Mouse (Mus musculus): ENCODE data around the gene Il1r2. TPM values are rescaled to one million over a fixed set of nuclear protein-coding genes. Genes with fewer than 3 reads are reported as not detected.

The Il1r2 gene
- polyA plus RNA-seq, 1 experiment from 2014 or later: 0.74 TPM

- H3K9ac ChIP-seq: no peak overlapping the region
- 88% methylated on average over 8 of the region's 8 CpGs for WGBS
Measured at GRCm38 (mm10) chr1:40064508-40064907, 9.4 kb upstream of the Il1r2 start.

DNA sequence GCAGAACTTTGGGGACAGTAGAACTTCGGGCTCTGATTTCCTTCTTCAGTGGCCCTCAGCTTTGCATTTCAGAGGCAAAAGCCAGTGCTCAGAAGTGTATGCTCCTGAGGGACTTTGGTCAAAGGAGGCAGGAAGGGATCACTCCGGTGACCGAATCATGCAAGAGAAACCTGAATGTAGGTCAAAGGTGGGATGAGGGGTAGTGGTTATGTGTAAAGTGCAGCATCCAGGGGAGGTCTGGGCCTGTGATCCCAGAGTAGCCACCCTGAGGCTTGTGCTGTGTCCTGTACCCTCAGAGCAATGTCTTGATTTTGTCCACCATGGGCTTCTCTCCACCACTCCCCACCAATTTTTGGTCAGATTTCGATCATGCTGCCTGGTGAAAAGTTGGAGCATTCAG is 1.3 kb upstream of the Il1r2 start:
- Histone ChIP-seq H3K27me3 (no peaks in the 10 kb centered on the region), H3K36me3 (no peaks in the 10 kb centered on the region), H3K4me2 (no peak overlapping the region), H3K27ac (no peak overlapping the region), H3K9me3 (replicated peaks) (no peaks in the 10 kb centered on the region), H3K9ac (no peak overlapping the region), H3K4me3 (replicated peaks) (no peak overlapping the region), H3K4me1 (no peaks in the 10 kb centered on the region)
- ATAC-seq (replicated peaks; ENCODE audit: low FRiP score): no peak
- 74% methylated on average over 4 of the region's 4 CpGs for WGBS

More at GRCm38 (mm10) chr1:40064508-40064907, 9.4 kb upstream of the Il1r2 start:
- Histone ChIP-seq H3K4me1 (no peaks in the 10 kb centered on the region), H3K4me3 (replicated peaks) (no peak overlapping the region), H3K36me3 (no peaks in the 10 kb centered on the region), H3K27me3 (no peaks in the 10 kb centered on the region), H3K4me2 (no peak overlapping the region), H3K27ac (no peak overlapping the region), H3K9me3 (replicated peaks) (no peaks in the 10 kb centered on the region)
- ATAC-seq (replicated peaks; ENCODE audit: low FRiP score): no peak

GRCm38 (mm10) chr1:40077328-40077727 is 3.4 kb downstream of the Il1r2 start:
- Histone ChIP-seq H3K27me3 (no peaks in the 10 kb centered on the region), H3K36me3 (no peaks in the 10 kb centered on the region), H3K9me3 (replicated peaks) (no peaks in the 10 kb centered on the region), H3K27ac (no peak overlapping the region), H3K4me3 (replicated peaks) (no peak overlapping the region), H3K4me2 (no peak overlapping the region), H3K4me1 (no peaks in the 10 kb centered on the region), H3K9ac (no peak overlapping the region)
- ATAC-seq (replicated peaks; ENCODE audit: low FRiP score): no peak
- 79% methylated on average over 2 of the region's 2 CpGs for WGBS

GRCm38 (mm10) chr1:40081041-40081440 is 7.2 kb downstream of the Il1r2 start:
- peaks cover 7% of the 10 kb centered on the region for H3K4me1 ChIP-seq
- ATAC-seq (replicated peaks; ENCODE audit: low FRiP score): no peak
- no peak overlapping the region for H3K4me2 ChIP-seq

GRCm38 (mm10) chr1:40084386-40084785 is 10.5 kb downstream of the Il1r2 start:
- ATAC-seq (replicated peaks; ENCODE audit: low FRiP score): no peak
- Histone ChIP-seq H3K27me3 (0 out of 2 replicates have a peak, but pooled peaks cover 4% of the 10 kb centered on the region), H3K4me3 (replicated peaks) (no peak overlapping the region), H3K36me3 (no peaks in the 10 kb centered on the region), H3K27ac (no peak overlapping the region), H3K4me1 (peaks cover 7% of the 10 kb centered on the region), H3K4me2 (no peak overlapping the region), H3K9ac (no peak overlapping the region), H3K9me3 (replicated peaks) (no peaks in the 10 kb centered on the region)
- 52% methylated on average over 3 of the region's 3 CpGs for WGBS

More at GRCm38 (mm10) chr1:40081041-40081440, 7.2 kb downstream of the Il1r2 start:
- Histone ChIP-seq H3K27me3 (0 out of 2 replicates have a peak, but pooled peaks cover 4% of the 10 kb centered on the region), H3K9ac (no peak overlapping the region), H3K4me3 (replicated peaks) (no peak overlapping the region), H3K36me3 (no peaks in the 10 kb centered on the region), H3K9me3 (replicated peaks) (no peaks in the 10 kb centered on the region), H3K27ac (no peak overlapping the region)
- 72% methylated on average over 2 of the region's 2 CpGs for WGBS

DNA sequence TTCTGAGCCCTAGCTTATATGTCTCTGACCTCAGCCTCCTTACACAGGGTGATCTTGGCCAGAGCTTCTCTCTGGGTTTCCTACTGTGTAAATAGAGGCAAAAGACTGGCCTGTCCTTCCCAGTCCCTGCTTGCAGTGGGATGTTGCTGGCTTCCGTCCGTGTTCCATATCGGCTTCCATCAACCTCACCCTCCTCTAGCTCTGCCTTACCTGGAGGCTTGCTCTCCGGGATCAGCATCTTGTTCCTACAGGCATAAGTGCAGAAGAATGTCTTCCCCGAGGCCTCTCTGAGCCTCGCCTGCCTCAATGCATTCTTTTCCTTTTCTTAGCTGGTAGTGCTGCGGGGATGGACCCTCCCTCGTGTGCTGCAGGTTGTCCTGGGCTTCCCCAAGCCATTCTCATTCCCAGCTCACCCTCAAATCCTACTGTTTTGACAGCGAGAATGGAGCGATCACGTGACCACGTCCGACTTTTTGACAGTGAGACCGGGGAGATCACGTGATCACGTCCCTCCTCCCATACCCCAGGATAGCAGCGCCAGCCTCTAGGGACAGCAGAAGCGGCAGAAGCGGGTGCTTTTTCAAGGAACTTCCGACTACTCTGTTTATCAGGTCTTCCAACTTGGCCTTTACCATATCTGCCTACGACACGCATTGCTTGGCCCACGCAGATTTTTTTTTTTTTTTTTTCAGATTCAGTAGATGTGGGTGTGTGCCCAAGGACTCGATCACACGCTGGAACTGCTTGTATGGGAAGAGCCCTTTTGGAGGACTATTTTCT is 11.7 kb downstream of the Il1r2 start:
- Histone ChIP-seq H3K4me3 (replicated peaks) (peak overlapping the region; percentile 53), H3K27ac (no peak overlapping the region), H3K4me1 (peaks cover 7% of the 10 kb centered on the region), H3K9ac (peak overlapping the region; percentile 33; the same call in 1 of the 2 replicates), H3K36me3 (no peaks in the 10 kb centered on the region), H3K27me3 (0 out of 2 replicates have a peak, but pooled peaks cover 4% of the 10 kb centered on the region), H3K4me2 (peak overlapping the region; percentile 84), H3K9me3 (replicated peaks) (no peaks in the 10 kb centered on the region)
- peak; percentile 73; the same call in 1 of the 2 replicates for ATAC-seq (replicated peaks; ENCODE audit: low FRiP score)
- 3% methylated on average over 25 of the region's 25 CpGs for WGBS

GRCm38 (mm10) chr1:40091160-40091559 is 17.3 kb downstream of the Il1r2 start:
- H3K9me3 ChIP-seq (replicated peaks): no peaks in the 10 kb centered on the region
- no peaks in the 10 kb centered on the region for H3K4me1 ChIP-seq
- H3K36me3 ChIP-seq: no peaks in the 10 kb centered on the region
- H3K4me3 ChIP-seq (replicated peaks): no peak overlapping the region
- H3K9ac ChIP-seq: no peak overlapping the region
- WGBS: 88% methylated on average over 9 of the region's 9 CpGs
- H3K4me2 ChIP-seq: no peak overlapping the region
- no peak overlapping the region for H3K27ac ChIP-seq
- ATAC-seq (replicated peaks; ENCODE audit: low FRiP score): no peak
- no peaks in the 10 kb centered on the region for H3K27me3 ChIP-seq

DNA sequence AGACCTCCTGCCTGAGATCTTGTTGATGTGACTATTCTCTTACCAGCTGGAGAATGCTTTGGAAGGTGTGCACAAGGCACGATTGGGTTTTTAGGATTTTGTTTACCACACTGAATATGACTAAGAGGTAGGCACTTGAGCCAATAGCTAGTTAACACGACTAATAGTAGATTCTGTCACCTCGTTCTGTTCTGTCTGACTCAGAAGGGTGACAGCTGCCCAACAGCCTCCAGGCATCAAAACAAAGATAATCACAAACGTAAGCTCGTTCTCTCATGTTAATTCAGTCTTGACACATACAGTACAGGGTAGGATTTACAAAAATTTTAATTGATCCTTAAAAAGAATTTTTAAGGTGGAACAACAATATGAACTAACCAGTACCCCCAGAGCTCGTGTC is 18.7 kb downstream of the Il1r2 start:
- ATAC-seq (replicated peaks; ENCODE audit: low FRiP score): no peak
- no peaks in the 10 kb centered on the region for H3K4me1 ChIP-seq
- H3K4me2 ChIP-seq: no peak overlapping the region
- WGBS: 75% methylated on average over 6 of the region's 6 CpGs
- no peaks in the 10 kb centered on the region for H3K36me3 ChIP-seq
- H3K4me3 ChIP-seq (replicated peaks): no peak overlapping the region
- no peaks in the 10 kb centered on the region for H3K9me3 ChIP-seq (replicated peaks)
- no peak overlapping the region for H3K27ac ChIP-seq
- no peak overlapping the region for H3K9ac ChIP-seq
- no peaks in the 10 kb centered on the region for H3K27me3 ChIP-seq

GRCm38 (mm10) chr1:40094601-40095304 is 20.9 kb downstream of the Il1r2 start:
- Histone ChIP-seq H3K4me1 (no peaks in the 10 kb centered on the region), H3K4me3 (replicated peaks) (no peak overlapping the region), H3K4me2 (no peak overlapping the region), H3K9me3 (replicated peaks) (no peaks in the 10 kb centered on the region), H3K9ac (no peak overlapping the region), H3K27me3 (no peaks in the 10 kb centered on the region), H3K36me3 (no peaks in the 10 kb centered on the region), H3K27ac (no peak overlapping the region)
- ATAC-seq (replicated peaks; ENCODE audit: low FRiP score): no peak
- 80% methylated on average over 3 of the region's 3 CpGs for WGBS

DNA sequence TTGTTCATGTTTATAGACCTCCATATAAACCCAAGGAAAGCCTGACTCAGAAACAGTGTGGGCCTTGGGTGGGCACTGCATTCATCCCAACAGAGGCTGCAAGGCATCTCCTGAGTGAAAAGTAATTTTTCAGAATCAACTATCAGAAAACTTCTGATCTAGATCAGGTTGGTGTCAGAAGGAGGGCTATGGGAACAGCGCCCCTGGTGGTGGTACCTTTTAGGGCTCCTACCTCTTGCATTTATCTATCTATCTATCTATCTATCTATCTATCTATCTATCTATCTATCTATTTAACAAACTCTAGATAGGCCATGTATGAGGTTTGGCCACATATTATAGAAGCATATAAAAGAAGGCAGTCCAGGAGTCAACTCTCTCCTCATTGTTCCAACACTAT is 21.7 kb downstream of the Il1r2 start:
- H3K4me3 ChIP-seq (replicated peaks): no peak overlapping the region
- H3K4me2 ChIP-seq: no peak overlapping the region
- 12% methylated on average over 1 of the region's 1 CpGs for WGBS
- no peak for ATAC-seq (replicated peaks; ENCODE audit: low FRiP score)
- no peak overlapping the region for H3K27ac ChIP-seq
- H3K9me3 ChIP-seq (replicated peaks): no peaks in the 10 kb centered on the region
- no peak overlapping the region for H3K9ac ChIP-seq
- no peaks in the 10 kb centered on the region for H3K4me1 ChIP-seq
- H3K36me3 ChIP-seq: no peaks in the 10 kb centered on the region
- H3K27me3 ChIP-seq: no peaks in the 10 kb centered on the region

GRCm38 (mm10) chr1:40106306-40106705 is 32.4 kb downstream of the Il1r2 start:
- ATAC-seq (replicated peaks; ENCODE audit: low FRiP score): no peak
- Histone ChIP-seq H3K9me3 (replicated peaks) (no peaks in the 10 kb centered on the region), H3K36me3 (no peaks in the 10 kb centered on the region), H3K27me3 (no peaks in the 10 kb centered on the region), H3K27ac (no peak overlapping the region), H3K4me3 (replicated peaks) (no peak overlapping the region), H3K4me2 (no peak overlapping the region), H3K4me1 (no peaks in the 10 kb centered on the region), H3K9ac (no peak overlapping the region)
- WGBS: 77% methylated on average over 4 of the region's 4 CpGs

- H3K27me3 ChIP-seq: no peaks in the 10 kb centered on the region
- no peak overlapping the region for H3K4me3 ChIP-seq (replicated peaks)
- 68% methylated on average over 4 of the region's 4 CpGs for WGBS
- no peak overlapping the region for H3K4me2 ChIP-seq
- H3K9ac ChIP-seq: no peak overlapping the region
- H3K9me3 ChIP-seq (replicated peaks): no peaks in the 10 kb centered on the region
- no peaks in the 10 kb centered on the region for H3K4me1 ChIP-seq
- ATAC-seq (replicated peaks; ENCODE audit: low FRiP score): no peak
- no peak overlapping the region for H3K27ac ChIP-seq
- no peaks in the 10 kb centered on the region for H3K36me3 ChIP-seq
Measured at GRCm38 (mm10) chr1:40106719-40107118, 32.8 kb downstream of the Il1r2 start.

Measured in kidney, embryonic 15.5 days (tissue).